Mouse (Mus musculus) retina, adult 2 months (tissue): Measurements from ENCODE around the gene Gpr68.

ENCODE experiments used
- DNase-seq: peaks from one replicate; pipeline ENCODE4 v3.0.0-alpha.2; 2012; ENCODE audit warnings: low read depth, low spot score

Gene Gpr68

GRCm38 (mm10) chr12:100924646-100925339 is 16.8 kb upstream of the Gpr68 start:
- no peak for DNase-seq

GRCm38 (mm10) chr12:100910731-100911130 is 2.7 kb upstream of the Gpr68 start:
- DNase-seq, result no peak

- DNase-seq, result no peak
Observed at GRCm38 (mm10) chr12:100909765-100910164, 1.8 kb upstream of the Gpr68 start.

GRCm38 (mm10) chr12:100908298-100909034 is 468 bp upstream of the Gpr68 start:
- no peak for DNase-seq

GRCm38 (mm10) chr12:100906861-100907260 is 1.1 kb downstream of the Gpr68 start:
- no peak for DNase-seq

GRCm38 (mm10) chr12:100903761-100904160 is 4.2 kb downstream of the Gpr68 start:
- DNase-seq, result no peak

GRCm38 (mm10) chr12:100901386-100901785 is 6.6 kb downstream of the Gpr68 start:
- DNase-seq, result no peak

- no peak for DNase-seq
Observed at GRCm38 (mm10) chr12:100900901-100901300, 7.1 kb downstream of the Gpr68 start.

- DNase-seq, result no peak
Observed at GRCm38 (mm10) chr12:100899111-100899640, 8.8 kb downstream of the Gpr68 start.

- no peak for DNase-seq
Observed at GRCm38 (mm10) chr12:100897736-100898650, 10.0 kb downstream of the Gpr68 start.

- no peak for DNase-seq
Observed at GRCm38 (mm10) chr12:100896661-100897060, 11.3 kb downstream of the Gpr68 start.

GRCm38 (mm10) chr12:100895504-100895903 is 12.5 kb downstream of the Gpr68 start:
- DNase-seq, result no peak

GRCm38 (mm10) chr12:100890548-100890947 is 17.4 kb downstream of the Gpr68 start:
- DNase-seq, result no peak

- no peak for DNase-seq
Observed at GRCm38 (mm10) chr12:100887801-100888258, 20.2 kb downstream of the Gpr68 start.

GRCm38 (mm10) chr12:100886877-100887276 is 21.1 kb downstream of the Gpr68 start:
- no peak for DNase-seq

GRCm38 (mm10) chr12:100885585-100885984 is 22.4 kb downstream of the Gpr68 start:
- DNase-seq, result no peak

- no peak for DNase-seq
Observed at GRCm38 (mm10) chr12:100883168-100883567, 24.8 kb downstream of the Gpr68 start.

GRCm38 (mm10) chr12:100878556-100878955 is 29.4 kb downstream of the Gpr68 start:
- DNase-seq, result no peak

GRCm38 (mm10) chr12:100877936-100878335 is 30.1 kb downstream of the Gpr68 start:
- no peak for DNase-seq

GRCm38 (mm10) chr12:100875960-100876359 is 32.0 kb downstream of the Gpr68 start:
- no peak for DNase-seq

GRCm38 (mm10) chr12:100875553-100875952 is 32.4 kb downstream of the Gpr68 start:
- DNase-seq, result no peak

GRCm38 (mm10) chr12:100873612-100874011 is 34.4 kb downstream of the Gpr68 start:
- DNase-seq, result no peak
